Mouse (Mus musculus): ENCODE measurements around the gene Dtd2. TPM values are rescaled to one million over a fixed set of nuclear protein-coding genes. Genes with fewer than 3 reads are reported as not detected.
A peak's percentile ranks its signal among the peaks of the same experiment; 100 is the strongest.

The Dtd2 gene
- total and polyA plus RNA-seq, 3 experiments: 12.1 to 31.5 (median 12.8) TPM

- Histone ChIP-seq H3K4me1 (ENCODE audit: insufficient read depth, low read depth, low read length) (peaks cover 59% of the 10 kb centered on the region), H3K9me3 (replicated peaks) (peaks cover 7% of the 10 kb centered on the region), H3K4me3 (ENCODE audit: low read depth, low read length) (no peak overlapping the region; the same call in 1 of the 2 replicates), H3K36me3 (replicated peaks) (peaks cover 42% of the 10 kb centered on the region), H3K27me3 (ENCODE audit: insufficient read depth, low read length) (no peaks in the 10 kb centered on the region)
- DNase-seq (ENCODE audit: low spot score) (peak; percentile 34), ATAC-seq (ENCODE audit: extremely low read depth, insufficient number of reproducible peaks, low FRiP score, poor library complexity, severe bottlenecking) (no peak)
- no peak for TF ChIP-seq GATA1 (IDR thresholded peaks at IDR 0.05; ENCODE audit: borderline replicate concordance, low read length)
- TF ChIP-seq TAL1 (conservative IDR thresholded peaks at IDR 0.05; ENCODE audit: low read depth, low read length): no peak
- no peak for TF ChIP-seq CTCF (IDR thresholded peaks at IDR 0.05; ENCODE audit: low read depth, low read length)
- TF ChIP-seq POLR2AphosphoS5 (IDR thresholded peaks at IDR 0.05; ENCODE audit: insufficient replicate concordance, low read depth, low read length): no peak
- no peak for TF ChIP-seq GATA2 (IDR thresholded peaks at IDR 0.05; ENCODE audit: borderline replicate concordance, low read depth, low read length)
Measured at GRCm38 (mm10) chr12:51967915-51968595, 38.2 kb downstream of the Dtd2 start.

- Histone ChIP-seq H3K4me1 (ENCODE audit: insufficient read depth, low read depth, low read length) (no peaks in the 10 kb centered on the region), H3K4me3 (ENCODE audit: low read depth, low read length) (no peak overlapping the region), H3K27me3 (ENCODE audit: insufficient read depth, low read length) (no peaks in the 10 kb centered on the region), H3K9me3 (replicated peaks) (no peaks in the 10 kb centered on the region), H3K36me3 (replicated peaks) (peaks cover 90% of the 10 kb centered on the region)
- TF ChIP-seq POLR2AphosphoS5 (IDR thresholded peaks at IDR 0.05; ENCODE audit: insufficient replicate concordance, low read depth, low read length) (no peak), GATA2 (IDR thresholded peaks at IDR 0.05; ENCODE audit: borderline replicate concordance, low read depth, low read length) (no peak)
- DNase-seq (ENCODE audit: low spot score): no peak
- no peak for ATAC-seq (ENCODE audit: extremely low read depth, insufficient number of reproducible peaks, low FRiP score, poor library complexity, severe bottlenecking)
Measured at GRCm38 (mm10) chr12:51957626-51958025, 48.7 kb downstream of the Dtd2 start.

GRCm38 (mm10) chr12:51952309-51952708, 54.0 kb downstream of the Dtd2 start:
- no peak for ATAC-seq (ENCODE audit: extremely low read depth, insufficient number of reproducible peaks, low FRiP score, poor library complexity, severe bottlenecking)
- no peaks in the 10 kb centered on the region for H3K4me1 ChIP-seq (ENCODE audit: insufficient read depth, low read depth, low read length)
- H3K4me3 ChIP-seq (ENCODE audit: low read depth, low read length): no peak overlapping the region

GRCm38 (mm10) chr12:51947498-51947945, 58.8 kb downstream of the Dtd2 start:
- peaks cover 88% of the 10 kb centered on the region for H3K36me3 ChIP-seq (replicated peaks)
- no peak for TF ChIP-seq CTCF (IDR thresholded peaks at IDR 0.05; ENCODE audit: low read depth, low read length)
- TF ChIP-seq POLR2AphosphoS5 (IDR thresholded peaks at IDR 0.05; ENCODE audit: insufficient replicate concordance, low read depth, low read length): no peak
- no peak for TF ChIP-seq TAL1 (conservative IDR thresholded peaks at IDR 0.05; ENCODE audit: low read depth, low read length)
- TF ChIP-seq GATA2 (IDR thresholded peaks at IDR 0.05; ENCODE audit: borderline replicate concordance, low read depth, low read length): no peak
- TF ChIP-seq GATA1 (IDR thresholded peaks at IDR 0.05; ENCODE audit: borderline replicate concordance, low read length): no peak
- no peaks in the 10 kb centered on the region for H3K27me3 ChIP-seq (ENCODE audit: insufficient read depth, low read length)
- ATAC-seq (ENCODE audit: extremely low read depth, insufficient number of reproducible peaks, low FRiP score, poor library complexity, severe bottlenecking) (no peak), DNase-seq (ENCODE audit: low spot score) (no peak)
- no peak overlapping the region for H3K4me3 ChIP-seq (ENCODE audit: low read depth, low read length)
- H3K9me3 ChIP-seq (replicated peaks): no peaks in the 10 kb centered on the region
- no peaks in the 10 kb centered on the region for H3K4me1 ChIP-seq (ENCODE audit: insufficient read depth, low read depth, low read length)

More at GRCm38 (mm10) chr12:51952309-51952708, 54.0 kb downstream of the Dtd2 start:
- Histone ChIP-seq H3K27me3 (ENCODE audit: insufficient read depth, low read length) (no peaks in the 10 kb centered on the region), H3K9me3 (replicated peaks) (no peaks in the 10 kb centered on the region), H3K36me3 (replicated peaks) (peaks cover 94% of the 10 kb centered on the region)
- no peak for TF ChIP-seq TAL1 (conservative IDR thresholded peaks at IDR 0.05; ENCODE audit: low read depth, low read length)
- no peak for TF ChIP-seq POLR2AphosphoS5 (IDR thresholded peaks at IDR 0.05; ENCODE audit: insufficient replicate concordance, low read depth, low read length)
- no peak for TF ChIP-seq CTCF (IDR thresholded peaks at IDR 0.05; ENCODE audit: low read depth, low read length)
- no peak for TF ChIP-seq GATA1 (IDR thresholded peaks at IDR 0.05; ENCODE audit: borderline replicate concordance, low read length)
- TF ChIP-seq GATA2 (IDR thresholded peaks at IDR 0.05; ENCODE audit: borderline replicate concordance, low read depth, low read length): no peak
- no peak for DNase-seq (ENCODE audit: low spot score)

- no peak for DNase-seq (ENCODE audit: low spot score)
- H3K4me3 ChIP-seq (ENCODE audit: low read depth, low read length): no peak overlapping the region
- H3K9me3 ChIP-seq (replicated peaks): no peaks in the 10 kb centered on the region
- TF ChIP-seq CTCF (IDR thresholded peaks at IDR 0.05; ENCODE audit: low read depth, low read length) (no peak), POLR2AphosphoS5 (IDR thresholded peaks at IDR 0.05; ENCODE audit: insufficient replicate concordance, low read depth, low read length) (no peak), GATA1 (IDR thresholded peaks at IDR 0.05; ENCODE audit: borderline replicate concordance, low read length) (no peak), GATA2 (IDR thresholded peaks at IDR 0.05; ENCODE audit: borderline replicate concordance, low read depth, low read length) (no peak), TAL1 (conservative IDR thresholded peaks at IDR 0.05; ENCODE audit: low read depth, low read length) (no peak)
- no peak for ATAC-seq (ENCODE audit: extremely low read depth, insufficient number of reproducible peaks, low FRiP score, poor library complexity, severe bottlenecking)
- H3K27me3 ChIP-seq (ENCODE audit: insufficient read depth, low read length): no peaks in the 10 kb centered on the region
- no peaks in the 10 kb centered on the region for H3K4me1 ChIP-seq (ENCODE audit: insufficient read depth, low read depth, low read length)
- H3K36me3 ChIP-seq (replicated peaks): peaks cover 84% of the 10 kb centered on the region
Measured at GRCm38 (mm10) chr12:51945331-51945730, 61.0 kb downstream of the Dtd2 start.

- TF ChIP-seq GATA2 (IDR thresholded peaks at IDR 0.05; ENCODE audit: borderline replicate concordance, low read depth, low read length): no peak
- no peak for TF ChIP-seq POLR2AphosphoS5 (IDR thresholded peaks at IDR 0.05; ENCODE audit: insufficient replicate concordance, low read depth, low read length)
- no peak for TF ChIP-seq CTCF (IDR thresholded peaks at IDR 0.05; ENCODE audit: low read depth, low read length)
- no peak for TF ChIP-seq TAL1 (conservative IDR thresholded peaks at IDR 0.05; ENCODE audit: low read depth, low read length)
- no peak for TF ChIP-seq GATA1 (IDR thresholded peaks at IDR 0.05; ENCODE audit: borderline replicate concordance, low read length)
- H3K9me3 ChIP-seq (replicated peaks): no peaks in the 10 kb centered on the region
- H3K27me3 ChIP-seq (ENCODE audit: insufficient read depth, low read length): no peaks in the 10 kb centered on the region
- ATAC-seq (ENCODE audit: extremely low read depth, insufficient number of reproducible peaks, low FRiP score, poor library complexity, severe bottlenecking): no peak
- DNase-seq (ENCODE audit: low spot score): no peak
- H3K4me1 ChIP-seq (ENCODE audit: insufficient read depth, low read depth, low read length): no peaks in the 10 kb centered on the region
- no peak overlapping the region for H3K4me3 ChIP-seq (ENCODE audit: low read depth, low read length)
- peaks cover 89% of the 10 kb centered on the region for H3K36me3 ChIP-seq (replicated peaks)
Measured at GRCm38 (mm10) chr12:51939848-51940247, 66.5 kb downstream of the Dtd2 start.

Other genes with a start within 250 kb of the Dtd2 start
- gene Hectd1, start 177.0 kb downstream of the Dtd2 start, total RNA-seq (2014; fragmentation: Nextera tagmentation): 249 and 255 TPM in 2 replicates
- 238 and 273 TPM in 2 replicates for gene Hectd1, start 177.0 kb downstream of the Dtd2 start, total RNA-seq (2017)
- gene Hectd1, start 177.0 kb downstream of the Dtd2 start, polyA plus RNA-seq (2012): 25.4 and 35.0 TPM in 2 replicates
- 121 and 146 TPM in 2 replicates for gene Heatr5a, start 35.2 kb downstream of the Dtd2 start, total RNA-seq (2014; fragmentation: Nextera tagmentation)
- gene Heatr5a, start 35.2 kb downstream of the Dtd2 start, total RNA-seq (2017): 66.8 and 70.0 TPM in 2 replicates
- gene Heatr5a, start 35.2 kb downstream of the Dtd2 start, polyA plus RNA-seq (2012): 7.0 and 15.1 TPM in 2 replicates
- not detected in 2 replicates for gene Gpr33, start 21.6 kb upstream of the Dtd2 start, total RNA-seq (2014; fragmentation: Nextera tagmentation)
- gene Gpr33, start 21.6 kb upstream of the Dtd2 start, total RNA-seq (2017): 0.11 and 0.23 TPM in 2 replicates
- gene Gpr33, start 21.6 kb upstream of the Dtd2 start, polyA plus RNA-seq (2012): not detected in 2 replicates
- 19.8 and 20.1 TPM in 2 replicates for gene Nubpl, start 91.2 kb upstream of the Dtd2 start, total RNA-seq (2014; fragmentation: Nextera tagmentation)
- gene Nubpl, start 91.2 kb upstream of the Dtd2 start, total RNA-seq (2017): 11.1 and 11.3 TPM in 2 replicates
- 22.5 and 29.9 TPM in 2 replicates for gene Nubpl, start 91.2 kb upstream of the Dtd2 start, polyA plus RNA-seq (2012)